ENCODE assay signal across 8 mouse cellular contexts in the genomic region with DNA sequence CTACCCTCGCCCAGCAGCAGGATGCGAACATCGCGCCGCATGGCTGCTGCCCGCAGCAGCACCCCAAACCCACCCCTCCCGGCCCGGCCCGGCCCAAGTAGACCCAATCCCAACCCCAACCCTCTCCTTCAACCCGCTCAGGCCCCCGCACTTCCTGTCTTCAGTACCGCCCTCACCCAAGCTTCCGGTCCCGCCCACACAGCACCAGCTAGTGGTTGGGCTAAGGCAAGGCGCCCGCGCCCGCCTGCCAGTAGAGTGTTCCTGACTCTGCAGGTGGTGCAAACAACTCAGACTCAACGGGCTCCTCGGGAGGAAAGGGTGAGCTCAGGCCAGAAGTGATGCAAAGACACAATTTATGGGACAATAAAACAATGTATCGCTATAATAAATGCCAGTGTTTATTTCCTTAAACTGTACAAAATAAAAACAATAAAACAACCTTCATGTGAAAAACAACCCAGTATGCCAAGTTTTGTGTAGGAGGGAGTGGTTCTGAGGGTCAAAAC. TPM values are rescaled to one million over a fixed set of nuclear protein-coding genes. Genes with fewer than 3 reads are reported as not detected.
A peak's percentile ranks its signal among the peaks of the same experiment; 100 is the strongest.
DNase-seq lines count a peak whose midpoint lies in the region; ATAC-seq lines count a peak whose summit lies in the region.

Gene Rhot2 (minus strand): TSS at position 456 of the 506 bp plus-strand sequence.

- peak within 1 kb of the TSS; percentile 84 for H3K4me3 ChIP-seq in heart, embryonic 13.5 days
- peak within 1 kb of the TSS; percentile 74 for H3K4me3 ChIP-seq in liver, embryonic 13.5 days (replicated peaks)
- peak within 1 kb of the TSS; percentile 89 for H3K4me3 ChIP-seq in stomach, embryonic 16.5 days (replicated peaks; ENCODE audit: low read length)

- no peaks in the 10 kb centered on the region for H3K9me3 ChIP-seq in heart, embryonic 13.5 days
- H3K9me3 ChIP-seq in liver, embryonic 13.5 days (replicated peaks), result no peaks in the 10 kb centered on the region
- H3K9me3 ChIP-seq in stomach, embryonic 16.5 days (replicated peaks; ENCODE audit: control insufficient read depth, low read length), result no peaks in the 10 kb centered on the region

- 1% methylated on average over 21 of the region's 21 CpGs for WGBS in heart, embryonic 13.5 days
- WGBS in liver, embryonic 13.5 days (ENCODE audit: insufficient replicate concordance), result 1% methylated on average over 21 of the region's 21 CpGs
- 1% methylated on average over 21 of the region's 21 CpGs for WGBS in stomach, embryonic 16.5 days

- H3K4me2 ChIP-seq in heart, embryonic 13.5 days, result peak within 1 kb of the TSS; percentile 88
- peak within 1 kb of the TSS; percentile 87 for H3K4me2 ChIP-seq in liver, embryonic 13.5 days
- peak within 1 kb of the TSS; percentile 79 for H3K4me2 ChIP-seq in stomach, embryonic 16.5 days (ENCODE audit: low read depth, low read length)

- DNase-seq in CD4-positive helper T cell, adult 2 months (ENCODE audit: low read depth, low spot score), result peak; percentile 96
- DNase-seq in brain, embryonic 18.5 days (ENCODE audit: low read depth, low spot score), result peak; percentile 75
- DNase-seq in kidney, postnatal 14 days, result peak; percentile 96
- peak; percentile 93 for DNase-seq in liver, embryonic 13.5 days
- DNase-seq in neural tube, embryonic 10.5 days (ENCODE audit: extremely low spot score, low spot score), result peak; percentile 94

- peaks cover 72% of the 10 kb centered on the region for H3K36me3 ChIP-seq in heart, embryonic 13.5 days
- peaks cover 84% of the 10 kb centered on the region for H3K36me3 ChIP-seq in liver, embryonic 13.5 days
- H3K36me3 ChIP-seq in stomach, embryonic 16.5 days (ENCODE audit: control insufficient read depth, insufficient read depth, low read length), result peaks cover 17% of the 10 kb centered on the region

- H3K9ac ChIP-seq in heart, embryonic 13.5 days, result peak within 1 kb of the TSS; percentile 95
- peak within 1 kb of the TSS; percentile 81 for H3K9ac ChIP-seq in liver, embryonic 13.5 days
- peak within 1 kb of the TSS; percentile 96 for H3K9ac ChIP-seq in stomach, embryonic 16.5 days (ENCODE audit: low read length)

- peaks cover 20% of the 10 kb centered on the region for H3K4me1 ChIP-seq in heart, embryonic 13.5 days
- peaks cover 40% of the 10 kb centered on the region for H3K4me1 ChIP-seq in liver, embryonic 13.5 days (replicated peaks)
- peaks cover 16% of the 10 kb centered on the region for H3K4me1 ChIP-seq in stomach, embryonic 16.5 days (ENCODE audit: control insufficient read depth, insufficient read depth, low read length)

- peak; percentile 92 for ATAC-seq in erythroid progenitor cell, adult 5-6 weeks (replicated peaks; ENCODE audit: low FRiP score, poor library complexity, severe bottlenecking)
- ATAC-seq in heart, embryonic 13.5 days (ENCODE audit: extremely low read depth, insufficient number of reproducible peaks, low FRiP score, low TSS enrichment), result peak; percentile 86; the same call in 1 of the 2 replicates
- peak; percentile 96 for ATAC-seq in liver, embryonic 13.5 days (ENCODE audit: low read depth)
- peak; percentile 96 for ATAC-seq in stomach, embryonic 16.5 days (ENCODE audit: insufficient read depth, low FRiP score)

- no peaks in the 10 kb centered on the region for H3K27me3 ChIP-seq in heart, embryonic 13.5 days (replicated peaks)
- no peaks in the 10 kb centered on the region for H3K27me3 ChIP-seq in liver, embryonic 13.5 days
- no peaks in the 10 kb centered on the region for H3K27me3 ChIP-seq in stomach, embryonic 16.5 days (ENCODE audit: control insufficient read depth, insufficient read depth, low read length)

- H3K27ac ChIP-seq in heart, embryonic 13.5 days (replicated peaks), result peak within 1 kb of the TSS; percentile 88
- peak within 1 kb of the TSS; percentile 86 for H3K27ac ChIP-seq in liver, embryonic 13.5 days
- H3K27ac ChIP-seq in stomach, embryonic 16.5 days (ENCODE audit: low read length), result peak within 1 kb of the TSS; percentile 89

RNA-seq across cellular contexts. Expression of gene Rhot2, which starts in this region (rescaled TPM):
- total RNA-seq in erythroid progenitor cell, adult 5-6 weeks (2015; ENCODE audit: low replicate concordance), result 34.4 and 37.1 TPM in 2 replicates
- 39.1 and 41.5 TPM in 2 replicates for total RNA-seq in erythroid progenitor cell, adult 5-6 weeks (2017; ENCODE audit: low replicate concordance)
- polyA plus RNA-seq in heart, embryonic 13.5 days (2015; fragmentation: Nextera tagmentation; extraction: Ambion mirVana), result 18.3 and 22.1 TPM in 2 replicates
- 12.8 and 13.5 TPM in 2 replicates for polyA plus RNA-seq in liver, embryonic 13.5 days (2015; fragmentation: Nextera tagmentation; extraction: Ambion mirVana)
- 22.4 and 23.5 TPM in 2 replicates for polyA plus RNA-seq in stomach, embryonic 16.5 days (2015; fragmentation: Nextera tagmentation; extraction: Ambion mirVana)

Comparison
In these comparisons a context has a peak if more than half of its experiments do, and no peak if none do; other contexts are left out.
1. Peak in every context shown above with its lines: DNase-seq, ATAC-seq, H3K4me3 ChIP-seq and H3K27ac ChIP-seq.